Mouse (Mus musculus) kidney, postnatal 0 days (tissue): ENCODE measurements around the gene Myrfl. TPM values are rescaled to one million over a fixed set of nuclear protein-coding genes. Genes with fewer than 3 reads are reported as not detected.

ENCODE experiments used
- ATAC-seq: fragments of 200-750 bp; cut with Nextera tagmentation; replicated peaks from 2 replicates; pipeline ENCODE4 v1.8.0; 2017; ENCODE audit warnings: low read depth, moderate number of reproducible peaks, moderate TSS enrichment, moderate library complexity; ENCODE audit not compliant: low FRiP score
- DNase-seq: peaks from one replicate; pipeline ENCODE4 v3.0.0-alpha.2; 2016; ENCODE audit warnings: low spot score
- H3K27ac ChIP-seq: fragments of 300-500 bp; sonication (generic); 2 replicates; pipeline ENCODE4 v1.5.1; 2014; ENCODE audit warnings: mild to moderate bottlenecking
- H3K27me3 ChIP-seq: fragments of 300-500 bp; sonication (generic); 2 replicates; pipeline ENCODE4 v1.6.1; 2014; ENCODE audit warnings: low read length, mixed read lengths; ENCODE audit not compliant: insufficient read depth
- H3K36me3 ChIP-seq: fragments of 300-500 bp; sonication (generic); 2 replicates; pipeline ENCODE4 v1.6.1; 2014; ENCODE audit warnings: low read length, mixed read lengths; ENCODE audit not compliant: insufficient read depth
- H3K4me1 ChIP-seq: fragments of 300-500 bp; sonication (generic); replicated peaks from 2 replicates; pipeline ENCODE4 v1.6.1; 2014; ENCODE audit warnings: antibody characterized with exemption, low read length, mixed read lengths; ENCODE audit not compliant: insufficient read depth
- H3K4me2 ChIP-seq: fragments of 300-500 bp; sonication (generic); 2 replicates; pipeline ENCODE4 v1.6.1; 2014; ENCODE audit warnings: mild to moderate bottlenecking, low read length, moderate library complexity, mixed read lengths
- H3K4me3 ChIP-seq: fragments of 300-500 bp; sonication (generic); replicated peaks from 2 replicates; pipeline ENCODE4 v1.5.1; 2014; ENCODE audit warnings: low read depth, low read length
- H3K9ac ChIP-seq: fragments of 300-500 bp; sonication (generic); 2 replicates; pipeline ENCODE4 v1.6.1; 2014; ENCODE audit warnings: low read depth, low read length
- H3K9me3 ChIP-seq: fragments of 300-500 bp; sonication (generic); replicated peaks from 2 replicates; pipeline ENCODE4 v1.6.1; 2016; ENCODE audit warnings: low read length, inconsistent platforms, mixed read lengths
- CTCF ChIP-seq: IDR thresholded peaks from 2 replicates; pipeline ENCODE4 v1.5.1; 2016; ENCODE audit warnings: antibody characterized with exemption, low read depth, mild to moderate bottlenecking, moderate library complexity
- WGBS: fragments of 180-500 bp; shearing (Covaris S2); extraction: QIAGEN DNeasy Blood & Tissue Kit; methylation state at CpG from one replicate; pipeline ENCODE4 v1.1.7; 2014; 5-methylcytosine and 5-hydroxymethylcytosine counted together
- polyA plus RNA-seq: library from polyadenylated mRNA; unstranded; fragments of >200 nt; fragmentation: Nextera tagmentation; extraction: Ambion mirVana; gene quantifications from 2 replicates; pipeline ENCODE4 v1.2.1, GENCODE M21; 2015

Gene Myrfl
- polyA plus RNA-seq, 1 experiment from 2014 or later = 0.04 TPM

GRCm38 (mm10) chr10:116848749-116849473, 47.8 kb downstream of the Myrfl start:
- no peak overlapping the region for H3K27ac ChIP-seq
- H3K36me3 ChIP-seq = no peaks in the 10 kb centered on the region
- H3K4me2 ChIP-seq = 0 out of 2 replicates have a peak overlapping the region, but pooled peaks have one; percentile 14
- H3K27me3 ChIP-seq = no peaks in the 10 kb centered on the region
- ATAC-seq = peak; percentile 52
- H3K4me3 ChIP-seq = no peak overlapping the region
- H3K9ac ChIP-seq = no peak overlapping the region
- peak; percentile 92 for TF ChIP-seq CTCF
- 14% methylated on average over 22 of the region's 22 CpGs for WGBS
- no peaks in the 10 kb centered on the region for H3K4me1 ChIP-seq
- DNase-seq = peak; percentile 88
- no peaks in the 10 kb centered on the region for H3K9me3 ChIP-seq

- H3K27ac ChIP-seq = no peak overlapping the region
- no peaks in the 10 kb centered on the region for H3K27me3 ChIP-seq
- no peaks in the 10 kb centered on the region for H3K4me1 ChIP-seq
- H3K4me3 ChIP-seq = no peak overlapping the region
- WGBS = 72% methylated on average over 3 of the region's 3 CpGs
- DNase-seq (no peak), ATAC-seq (no peak)
- H3K9ac ChIP-seq = no peak overlapping the region
- H3K4me2 ChIP-seq = no peak overlapping the region
- H3K9me3 ChIP-seq = no peaks in the 10 kb centered on the region
- H3K36me3 ChIP-seq = no peaks in the 10 kb centered on the region
- TF ChIP-seq CTCF = no peak
Measured at GRCm38 (mm10) chr10:116841551-116841950, 55.2 kb downstream of the Myrfl start.

- no peak overlapping the region for H3K27ac ChIP-seq
- no peak for DNase-seq
- no peak overlapping the region for H3K9ac ChIP-seq
- ATAC-seq = no peak
- no peak for TF ChIP-seq CTCF
- H3K27me3 ChIP-seq = no peaks in the 10 kb centered on the region
- H3K4me1 ChIP-seq = no peaks in the 10 kb centered on the region
- 75% methylated on average over 6 of the region's 6 CpGs for WGBS
- H3K9me3 ChIP-seq = no peaks in the 10 kb centered on the region
- no peaks in the 10 kb centered on the region for H3K36me3 ChIP-seq
- H3K4me3 ChIP-seq = no peak overlapping the region
- no peak overlapping the region for H3K4me2 ChIP-seq
Measured at GRCm38 (mm10) chr10:116830676-116831075, 66.0 kb downstream of the Myrfl start.

GRCm38 (mm10) chr10:116828099-116828498, 68.6 kb downstream of the Myrfl start:
- Histone ChIP-seq H3K9ac (no peak overlapping the region), H3K27ac (no peak overlapping the region), H3K27me3 (no peaks in the 10 kb centered on the region), H3K4me2 (no peak overlapping the region), H3K4me1 (no peaks in the 10 kb centered on the region), H3K9me3 (no peaks in the 10 kb centered on the region), H3K4me3 (no peak overlapping the region), H3K36me3 (no peaks in the 10 kb centered on the region)
- no peak for DNase-seq
- no peak for ATAC-seq
- TF ChIP-seq CTCF = no peak
- 38% methylated on average over 4 of the region's 4 CpGs for WGBS

DNA sequence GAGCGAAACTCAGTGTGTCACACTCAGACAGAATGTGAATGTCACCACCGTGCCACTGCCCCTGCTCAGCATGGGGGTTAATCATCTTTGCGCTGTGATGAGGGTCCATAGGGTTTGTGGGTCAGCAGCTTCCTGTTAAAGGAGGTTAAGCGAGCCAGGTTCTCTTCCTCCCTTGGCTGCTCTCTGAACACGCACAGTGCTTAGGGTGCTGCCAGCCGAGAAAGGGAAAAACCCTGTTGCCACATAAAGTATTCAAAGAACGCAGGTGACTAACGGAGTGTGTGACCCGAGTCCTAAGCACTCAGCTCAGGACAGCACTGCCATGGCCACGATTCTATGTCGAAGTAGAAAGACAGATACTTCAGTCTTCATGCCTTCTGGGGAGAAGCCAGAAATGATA, 69.4 kb downstream of the Myrfl start:
- DNase-seq (no peak), ATAC-seq (no peak)
- no peaks in the 10 kb centered on the region for H3K9me3 ChIP-seq
- no peaks in the 10 kb centered on the region for H3K4me1 ChIP-seq
- TF ChIP-seq CTCF = no peak
- no peak overlapping the region for H3K9ac ChIP-seq
- H3K27me3 ChIP-seq = no peaks in the 10 kb centered on the region
- no peak overlapping the region for H3K4me2 ChIP-seq
- whole genome bisulfite sequencing = 62% methylated on average over 11 of the region's 11 CpGs
- H3K4me3 ChIP-seq = no peak overlapping the region
- H3K27ac ChIP-seq = no peak overlapping the region
- H3K36me3 ChIP-seq = no peaks in the 10 kb centered on the region

GRCm38 (mm10) chr10:116815311-116816060, 81.2 kb downstream of the Myrfl start:
- Histone ChIP-seq H3K4me3 (no peak overlapping the region), H3K27me3 (no peaks in the 10 kb centered on the region), H3K4me2 (no peak overlapping the region), H3K9ac (no peak overlapping the region), H3K9me3 (no peaks in the 10 kb centered on the region), H3K36me3 (no peaks in the 10 kb centered on the region), H3K27ac (no peak overlapping the region), H3K4me1 (no peaks in the 10 kb centered on the region)
- peak; percentile 34 for DNase-seq
- TF ChIP-seq CTCF = no peak
- no peak for ATAC-seq
- whole genome bisulfite sequencing = 27% methylated on average over 15 of the region's 15 CpGs
